Mouse (Mus musculus) midbrain, embryonic 13.5 days (tissue): ENCODE results near the gene Cdk16. TPM values are rescaled to one million over a fixed set of nuclear protein-coding genes. Genes with fewer than 3 reads are reported as not detected.
"Not testable (repeated sequence)": the region's sequence is repeated elsewhere in the genome, so short reads cannot be mapped to it uniquely, and the experiment has no call there.

Source experiments
- ATAC-seq: fragments of 200-750 bp; cut with Nextera tagmentation; 2 replicates; pipeline ENCODE4 v1.8.0; 2017; ENCODE audit warnings: mild to moderate bottlenecking, moderate TSS enrichment, moderate library complexity
- H3K27ac ChIP-seq: fragments of 300-500 bp; sonication (generic); 2 replicates; pipeline ENCODE4 v1.5.1; 2015; ENCODE audit warnings: inconsistent platforms, mild to moderate bottlenecking, moderate library complexity
- H3K27me3 ChIP-seq: fragments of 300-500 bp; sonication (generic); 2 replicates; pipeline ENCODE4 v1.6.1; 2015; ENCODE audit warnings: mild to moderate bottlenecking, inconsistent platforms
- H3K36me3 ChIP-seq: fragments of 300-500 bp; sonication (generic); 2 replicates; pipeline ENCODE4 v1.6.1; 2015; ENCODE audit warnings: mild to moderate bottlenecking, inconsistent platforms
- H3K4me1 ChIP-seq: fragments of 300-500 bp; sonication (generic); replicated peaks from 2 replicates; pipeline ENCODE4 v1.6.1; 2015; ENCODE audit warnings: inconsistent platforms
- H3K4me2 ChIP-seq: fragments of 300-500 bp; sonication (generic); replicated peaks from 2 replicates; pipeline ENCODE4 v1.6.1; 2015; ENCODE audit warnings: moderate library complexity, mild to moderate bottlenecking, inconsistent platforms
- H3K4me3 ChIP-seq: fragments of 300-500 bp; sonication (generic); replicated peaks from 2 replicates; pipeline ENCODE4 v1.5.1; 2015; ENCODE audit warnings: mild to moderate bottlenecking, inconsistent platforms
- H3K9ac ChIP-seq: fragments of 300-500 bp; sonication (generic); replicated peaks from 2 replicates; pipeline ENCODE4 v1.6.1; 2015; ENCODE audit warnings: mild to moderate bottlenecking, inconsistent platforms
- H3K9me3 ChIP-seq: fragments of 300-500 bp; sonication (generic); 2 replicates; pipeline ENCODE4 v1.6.1; 2016; ENCODE audit warnings: mild to moderate bottlenecking, inconsistent platforms
- WGBS: fragments of 180-500 bp; shearing (Covaris S2); methylation state at CpG from one replicate; pipeline ENCODE4 v1.1.7; 2015; 5-methylcytosine and 5-hydroxymethylcytosine counted together
- polyA plus RNA-seq: library from polyadenylated mRNA; unstranded; fragments of >200 nt; fragmentation: Nextera tagmentation; extraction: Ambion mirVana; gene quantifications from 2 replicates; pipeline ENCODE4 v1.2.1, GENCODE M21; 2015

The Cdk16 gene
- polyA plus RNA-seq, 1 experiment from 2014 or later = 128 TPM

DNA sequence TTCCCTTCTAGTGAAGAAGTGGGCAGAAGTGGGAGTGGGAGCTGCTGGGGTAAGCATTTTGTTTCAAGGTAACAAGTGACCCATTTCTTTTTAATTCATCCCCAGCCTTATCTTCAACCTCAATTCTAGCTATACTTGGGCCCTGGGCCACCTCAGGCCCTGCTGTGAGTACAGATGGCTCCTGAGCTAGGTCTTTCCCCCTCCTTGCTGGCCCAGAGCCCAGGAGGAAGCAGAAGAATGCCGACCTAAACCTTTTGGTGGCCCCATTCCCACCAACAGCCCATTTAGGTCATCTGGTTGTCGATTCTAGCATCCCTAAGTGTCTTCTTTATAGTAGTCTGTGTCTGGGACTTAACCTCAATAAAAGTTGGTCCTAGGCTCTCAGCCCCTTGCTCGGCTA, 3.8 kb downstream of the Cdk16 start:
- no peak overlapping the region for H3K4me3 ChIP-seq
- H3K9me3 ChIP-seq = no peaks in the 10 kb centered on the region
- H3K9ac ChIP-seq = no peak overlapping the region
- no peak overlapping the region for H3K27ac ChIP-seq
- no peaks in the 10 kb centered on the region for H3K27me3 ChIP-seq
- H3K4me1 ChIP-seq = peaks cover 26% of the 10 kb centered on the region
- WGBS = 83% methylated on average over 3 of the region's 3 CpGs
- peaks cover 35% of the 10 kb centered on the region for H3K36me3 ChIP-seq
- ATAC-seq = no peak
- H3K4me2 ChIP-seq = no peak overlapping the region

DNA sequence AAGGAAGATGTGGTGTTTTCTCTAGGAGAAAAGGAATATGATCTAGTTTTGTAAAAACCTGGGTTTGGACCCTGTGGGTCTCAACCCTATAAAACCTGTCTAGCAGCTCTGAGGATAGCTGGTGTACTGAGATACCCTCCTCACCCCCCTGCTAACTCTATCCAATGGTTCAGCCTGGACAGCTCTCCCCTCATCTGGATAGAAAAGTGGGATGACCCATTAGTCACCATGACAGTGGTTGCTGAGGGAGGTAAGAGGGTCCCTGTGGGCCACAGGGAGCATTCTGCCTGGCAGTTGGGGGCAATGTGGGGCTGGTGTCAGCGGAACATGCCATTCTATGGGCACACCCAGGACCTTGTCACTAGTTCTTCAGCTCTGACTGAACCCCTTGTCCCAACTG, 4.9 kb downstream of the Cdk16 start:
- H3K9ac ChIP-seq = no peak overlapping the region
- H3K9me3 ChIP-seq = no peaks in the 10 kb centered on the region

DNA sequence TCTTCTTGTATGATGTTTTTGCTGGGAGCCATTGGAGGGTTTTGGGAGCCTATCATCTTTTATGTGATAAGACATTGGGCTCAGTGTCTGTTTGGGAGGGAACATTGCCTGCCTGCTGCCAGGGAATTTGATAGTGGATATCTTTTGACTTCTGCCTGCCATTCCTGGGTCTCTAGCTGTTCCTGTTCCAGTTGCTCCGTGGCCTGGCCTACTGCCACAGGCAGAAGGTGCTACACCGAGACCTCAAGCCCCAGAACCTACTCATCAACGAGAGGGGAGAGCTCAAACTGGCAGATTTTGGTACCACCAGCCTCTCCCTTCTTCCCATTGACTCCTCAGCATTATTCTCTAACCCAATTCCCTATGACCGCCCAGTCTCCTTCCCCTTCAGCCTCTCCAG, 8.1 kb downstream of the Cdk16 start:
- Histone ChIP-seq H3K36me3 (peaks cover 65% of the 10 kb centered on the region), H3K4me2 (no peak overlapping the region), H3K27me3 (no peaks in the 10 kb centered on the region), H3K4me3 (no peak overlapping the region), H3K9ac (no peak overlapping the region), H3K4me1 (no peaks in the 10 kb centered on the region; the same call in 1 of the 2 replicates), H3K9me3 (no peaks in the 10 kb centered on the region), H3K27ac (no peak overlapping the region)
- 87% methylated on average over 4 of the region's 4 CpGs for WGBS
- ATAC-seq = no peak

More for the DNA sequence above, 4.9 kb downstream of the Cdk16 start:
- Histone ChIP-seq H3K4me1 (peaks cover 19% of the 10 kb centered on the region), H3K4me2 (no peak overlapping the region), H3K27ac (no peak overlapping the region), H3K36me3 (peaks cover 45% of the 10 kb centered on the region), H3K27me3 (no peaks in the 10 kb centered on the region), H3K4me3 (no peak overlapping the region)
- WGBS = 75% methylated on average over 1 of the region's 1 CpGs
- ATAC-seq = no peak

DNA sequence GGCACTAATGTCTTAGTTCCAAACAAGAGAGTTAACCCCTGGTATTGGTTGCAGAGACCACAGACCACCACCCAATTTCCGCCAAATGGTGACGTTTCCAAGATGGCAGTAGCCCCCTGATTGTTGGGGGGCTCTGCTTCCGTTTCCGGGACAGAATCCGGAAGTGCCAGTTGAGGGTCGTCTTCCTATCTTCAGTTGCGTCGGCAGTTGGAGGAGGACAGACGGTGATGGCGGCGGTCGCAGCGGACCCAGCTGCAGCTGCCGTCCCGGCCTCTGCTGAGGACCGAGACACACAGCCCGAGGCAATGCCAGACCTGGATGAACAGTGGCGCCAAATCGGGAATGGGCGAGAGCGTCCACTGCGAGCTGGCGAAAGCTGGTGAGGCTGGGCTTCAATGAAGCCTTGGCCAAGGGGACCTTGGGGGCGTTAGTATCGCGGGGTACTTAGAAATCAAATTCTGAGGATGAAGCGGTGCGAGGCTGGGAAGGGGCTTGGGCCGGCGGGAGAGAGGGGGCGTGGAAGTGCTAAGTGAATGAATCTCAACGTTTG, 16.1 kb downstream of the Cdk16 start, which contains the start of gene Usp11:
Usp11 (plus strand) TSS at position 166 of the 550 bp plus-strand sequence.
- 25% methylated on average over 32 of the region's 32 CpGs for WGBS
- H3K9me3 ChIP-seq = no peaks in the 10 kb centered on the region
- ATAC-seq = peak; percentile 80

DNA sequence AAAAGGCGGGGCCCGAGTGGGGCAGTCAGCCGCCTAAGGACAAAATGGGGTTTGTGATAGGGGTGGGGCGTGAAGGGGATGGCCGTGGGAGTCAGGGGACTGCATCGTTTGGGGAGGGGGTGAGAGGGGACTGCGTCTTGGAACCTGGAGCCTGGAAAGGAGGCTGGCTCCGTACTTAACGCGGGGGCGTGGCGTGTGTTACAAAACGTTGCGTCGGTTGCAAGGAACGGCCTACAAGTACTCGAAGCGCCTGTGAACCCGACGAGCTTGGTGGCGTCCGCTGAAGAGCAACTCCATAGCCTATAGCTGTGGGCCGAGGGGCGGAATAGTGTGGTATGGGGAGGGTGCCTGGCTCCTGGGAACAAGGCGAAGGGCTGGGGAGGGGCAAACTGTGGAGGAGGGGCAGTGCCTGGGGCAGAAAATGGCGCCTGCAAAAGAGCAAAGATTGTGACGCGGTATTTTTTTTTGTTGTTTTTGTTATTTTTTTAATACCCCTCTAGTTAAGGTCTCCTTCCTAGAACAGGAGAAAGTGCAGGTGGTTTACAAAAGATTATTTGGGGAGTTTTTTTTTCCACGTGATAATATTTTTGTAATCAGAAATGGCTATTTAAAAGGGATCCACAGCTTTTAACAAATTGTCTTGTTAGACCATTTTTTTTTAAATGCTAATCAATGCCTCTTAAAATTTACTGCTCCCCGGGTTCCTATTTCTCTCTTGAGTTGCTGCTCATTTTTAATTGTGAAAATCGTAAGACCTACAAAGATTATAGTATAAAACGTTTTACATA, 16.7 kb downstream of the Cdk16 start:
- peak; percentile 96 for ATAC-seq
- 25% methylated on average over 32 of the region's 32 CpGs for WGBS
- H3K9ac ChIP-seq = peak overlapping the region; percentile 73

More for the DNA sequence above, 16.1 kb downstream of the Cdk16 start, which contains the start of gene Usp11:
- H3K4me3 ChIP-seq = peak within 1 kb of the TSS; percentile 65
- peak within 1 kb of the TSS; percentile 73 for H3K9ac ChIP-seq
- no peaks in the 10 kb centered on the region for H3K27me3 ChIP-seq
- peak within 1 kb of the TSS; percentile 93 for H3K27ac ChIP-seq
- no peaks in the 10 kb centered on the region for H3K4me1 ChIP-seq
- H3K36me3 ChIP-seq = peaks cover 11% of the 10 kb centered on the region
- peak within 1 kb of the TSS; percentile 49 for H3K4me2 ChIP-seq

DNA sequence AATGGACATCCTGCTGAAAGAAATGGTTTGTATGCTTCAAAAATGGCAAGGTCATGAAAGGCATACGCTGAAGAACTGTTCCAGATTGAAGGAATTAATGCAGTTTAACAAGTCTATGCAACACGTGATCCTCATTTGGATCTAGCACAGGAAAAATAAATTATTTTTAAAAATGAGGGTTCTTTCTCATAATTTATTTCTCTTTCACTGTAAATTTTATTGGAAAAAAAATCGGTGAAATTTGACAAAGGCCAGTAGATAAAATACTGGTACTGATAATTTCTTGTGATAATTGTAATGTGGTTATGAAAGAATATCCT, 17.3 kb downstream of the Cdk16 start:
- H3K9ac ChIP-seq = peak overlapping the region; percentile 32; the same call in 1 of the 2 replicates
- 0 out of 2 replicates have a peak, but pooled peaks cover 3% of the 10 kb centered on the region for H3K36me3 ChIP-seq
- no peaks in the 10 kb centered on the region for H3K4me1 ChIP-seq
- H3K4me2 ChIP-seq = peak overlapping the region; percentile 46
- H3K27me3 ChIP-seq = no peaks in the 10 kb centered on the region
- WGBS = 38% methylated on average over 3 of the region's 3 CpGs
- no peak for ATAC-seq
- H3K4me3 ChIP-seq = peak overlapping the region; percentile 65
- H3K27ac ChIP-seq = no peak overlapping the region
- H3K9me3 ChIP-seq = no peaks in the 10 kb centered on the region

More for the DNA sequence above, 16.7 kb downstream of the Cdk16 start:
- peak overlapping the region; percentile 65 for H3K4me3 ChIP-seq
- peak overlapping the region; percentile 49 for H3K4me2 ChIP-seq
- H3K27ac ChIP-seq = peak overlapping the region; percentile 93
- peaks cover 4% of the 10 kb centered on the region for H3K36me3 ChIP-seq
- H3K27me3 ChIP-seq = no peaks in the 10 kb centered on the region
- H3K9me3 ChIP-seq = no peaks in the 10 kb centered on the region
- H3K4me1 ChIP-seq = no peaks in the 10 kb centered on the region

DNA sequence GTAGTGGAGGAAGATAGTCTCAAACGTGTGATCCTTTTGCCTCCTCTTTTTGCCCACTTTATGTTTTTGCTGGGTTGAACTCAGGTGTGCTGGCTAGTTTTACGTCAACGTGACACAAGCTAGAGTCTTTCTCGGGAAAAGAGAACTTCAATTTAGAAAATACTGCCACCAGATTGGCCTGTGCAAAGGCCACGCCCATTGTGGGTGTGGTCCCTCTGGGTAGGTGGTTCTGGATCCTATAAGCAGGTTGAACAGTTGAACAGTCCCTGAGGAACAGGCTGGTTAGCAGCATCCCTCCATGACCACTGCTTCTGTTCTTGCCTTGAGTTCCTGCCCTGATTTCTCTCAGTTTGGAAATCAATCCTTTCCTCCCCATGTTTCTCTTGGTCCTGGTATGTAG, 40.9 kb downstream of the Cdk16 start:
- Histone ChIP-seq H3K9me3 (no peaks in the 10 kb centered on the region), H3K27me3 (no peaks in the 10 kb centered on the region), H3K27ac (no peak overlapping the region), H3K4me3 (no peak overlapping the region), H3K9ac (no peak overlapping the region), H3K4me1 (no peaks in the 10 kb centered on the region), H3K36me3 (no peaks in the 10 kb centered on the region), H3K4me2 (no peak overlapping the region)
- no peak for ATAC-seq
- 73% methylated on average over 5 of the region's 5 CpGs for WGBS

DNA sequence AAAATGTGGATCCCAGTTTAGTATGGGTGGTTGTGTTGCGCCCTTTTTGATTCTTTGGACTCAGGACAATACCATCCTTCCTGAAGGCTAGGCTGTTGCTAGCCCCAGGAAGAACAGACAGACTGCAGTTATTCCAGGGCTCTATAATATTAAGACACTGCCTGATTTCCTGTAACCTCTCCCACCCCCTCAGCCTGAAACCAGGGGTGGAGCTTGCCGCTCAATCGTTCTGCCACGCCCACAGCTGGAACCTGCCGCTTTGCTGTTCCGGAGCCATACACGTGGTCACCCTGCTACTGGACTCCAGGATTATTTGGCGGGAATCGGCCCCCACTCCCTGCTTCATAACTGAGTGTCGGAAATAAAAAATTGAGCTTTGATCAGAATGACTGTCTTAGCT, 42.3 kb downstream of the Cdk16 start:
- 53% methylated on average over 10 of the region's 10 CpGs for WGBS
- ATAC-seq, H3K9me3 ChIP-seq, H3K36me3 ChIP-seq, H3K4me3 ChIP-seq, H3K27ac ChIP-seq, H3K4me1 ChIP-seq, H3K9ac ChIP-seq, H3K4me2 ChIP-seq, H3K27me3 ChIP-seq: not testable (repeated sequence)

DNA sequence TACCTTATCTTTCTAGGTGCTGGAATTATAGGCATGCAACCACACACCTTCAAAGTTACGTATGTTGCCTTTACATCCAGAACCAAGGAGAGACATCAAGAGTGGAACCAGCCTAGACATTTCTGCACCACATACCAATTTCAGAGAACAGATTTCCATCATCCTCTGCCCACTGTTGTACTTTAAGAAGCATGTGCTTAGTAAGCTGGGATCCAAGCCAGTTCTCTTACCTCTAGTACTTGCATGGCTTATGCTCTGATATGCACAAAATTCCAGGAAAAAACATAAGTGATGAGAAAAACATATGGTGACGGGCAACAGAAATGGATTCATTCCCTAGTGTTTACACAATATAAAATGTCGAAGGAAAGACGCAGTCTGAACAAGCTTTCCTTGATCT, 48.7 kb downstream of the Cdk16 start:
- WGBS = 93% methylated on average over 4 of the region's 4 CpGs
- Histone ChIP-seq H3K27ac (no peak overlapping the region), H3K4me3 (no peak overlapping the region), H3K9ac (no peak overlapping the region), H3K9me3 (no peaks in the 10 kb centered on the region), H3K4me2 (no peak overlapping the region), H3K4me1 (no peaks in the 10 kb centered on the region), H3K36me3 (no peaks in the 10 kb centered on the region), H3K27me3 (no peaks in the 10 kb centered on the region)
- ATAC-seq = no peak

DNA sequence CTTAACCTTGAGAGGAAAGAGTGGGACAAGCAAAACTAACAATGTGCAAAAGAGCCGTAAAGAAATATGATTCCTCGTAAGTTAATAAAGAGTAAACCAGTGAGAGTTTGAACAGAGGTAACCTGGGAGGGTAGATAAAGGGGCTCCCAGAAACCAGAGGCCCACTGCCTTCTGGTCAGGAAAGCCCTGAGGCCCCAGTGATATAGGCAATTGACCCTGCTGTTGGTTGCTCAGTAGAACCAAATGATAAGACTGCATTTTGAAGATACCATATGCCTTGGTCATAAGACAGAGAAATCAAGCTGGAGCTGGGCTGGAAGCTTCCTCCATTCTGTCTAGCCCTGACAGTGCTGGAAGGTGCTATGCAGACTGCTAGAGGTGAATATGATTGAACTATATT, 61.1 kb downstream of the Cdk16 start:
- Histone ChIP-seq H3K9me3 (no peaks in the 10 kb centered on the region), H3K4me2 (no peak overlapping the region), H3K4me1 (no peaks in the 10 kb centered on the region), H3K27ac (no peak overlapping the region), H3K27me3 (no peaks in the 10 kb centered on the region), H3K4me3 (no peak overlapping the region), H3K36me3 (no peaks in the 10 kb centered on the region), H3K9ac (no peak overlapping the region)
- WGBS = 93% methylated on average over 2 of the region's 2 CpGs
- no peak for ATAC-seq
